Mouse (Mus musculus): ENCODE measurements at regions not wholly inside any gene's neighbourhood (a gene's known extent, or its start where the extent isn't known, plus 50 kb on each side); places are given as distances from the start of the nearest gene placed in this dataset.

DNA sequence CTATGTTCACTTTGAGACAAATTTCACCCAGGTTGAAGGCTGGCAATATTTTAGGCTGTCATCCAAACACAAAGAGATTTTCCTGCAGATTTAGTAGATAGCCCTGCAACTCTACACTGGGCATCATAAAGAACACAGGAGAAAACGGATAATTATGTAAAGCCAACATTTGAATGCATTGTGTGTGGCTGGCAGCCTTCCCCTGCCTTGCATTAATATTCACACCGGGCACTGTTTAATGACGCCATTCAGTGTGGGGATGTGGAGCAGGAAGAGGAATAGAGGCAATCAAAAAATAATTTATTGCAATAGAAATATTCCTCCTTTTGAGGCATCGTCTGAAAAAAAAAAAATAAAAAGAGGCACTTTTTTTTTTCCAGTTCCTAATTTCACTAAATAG, 105.7 kb downstream of the Samd5 start:
- DNase-seq = no peak

- no peak for DNase-seq
These were observed 117.4 kb downstream of the Samd5 start for GRCm38 (mm10) chr10:9557517-9558065.

DNA sequence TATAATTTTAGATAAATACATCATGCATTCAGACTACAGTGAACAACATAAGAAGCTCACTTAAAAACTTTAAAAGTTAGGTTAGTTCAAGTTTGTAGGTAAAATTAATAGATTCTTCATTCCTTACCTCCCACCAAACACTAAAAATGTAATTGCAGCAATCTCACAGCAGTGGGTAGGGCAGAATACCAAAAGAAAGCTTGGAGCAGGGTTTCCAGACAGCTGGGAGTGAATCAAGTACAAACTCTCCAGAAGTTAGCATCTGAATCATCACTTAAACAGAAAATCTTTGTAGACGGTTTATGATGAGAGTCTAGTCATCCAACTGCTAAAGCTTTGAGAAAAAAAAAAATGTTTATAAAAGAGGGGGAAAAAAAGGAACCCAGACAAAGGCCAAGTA, 117.9 kb downstream of the Samd5 start:
- no peak for DNase-seq

DNA sequence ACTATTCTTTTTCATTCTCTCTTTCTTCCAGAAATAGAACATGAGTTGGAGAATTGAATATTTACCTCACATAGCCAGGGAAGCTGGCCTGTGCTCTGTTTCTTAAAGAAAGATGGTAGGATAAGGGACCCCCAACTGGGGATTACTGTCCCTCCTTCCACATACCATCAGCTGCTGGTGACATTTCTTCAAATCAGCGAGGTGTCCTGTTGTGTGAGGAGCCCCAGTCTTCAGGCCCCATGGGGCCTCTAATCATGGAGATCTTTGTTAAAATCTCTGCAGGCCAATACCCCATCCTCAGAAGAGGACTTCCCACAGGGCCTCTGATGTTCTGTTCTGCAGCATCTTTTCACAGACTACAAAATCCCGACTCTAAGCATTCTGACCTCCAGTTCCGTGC, 121.1 kb downstream of the Samd5 start:
- DNase-seq = no peak

- DNase-seq = no peak
These were observed 124.9 kb downstream of the Samd5 start for GRCm38 (mm10) chr10:9549913-9550709.

DNA sequence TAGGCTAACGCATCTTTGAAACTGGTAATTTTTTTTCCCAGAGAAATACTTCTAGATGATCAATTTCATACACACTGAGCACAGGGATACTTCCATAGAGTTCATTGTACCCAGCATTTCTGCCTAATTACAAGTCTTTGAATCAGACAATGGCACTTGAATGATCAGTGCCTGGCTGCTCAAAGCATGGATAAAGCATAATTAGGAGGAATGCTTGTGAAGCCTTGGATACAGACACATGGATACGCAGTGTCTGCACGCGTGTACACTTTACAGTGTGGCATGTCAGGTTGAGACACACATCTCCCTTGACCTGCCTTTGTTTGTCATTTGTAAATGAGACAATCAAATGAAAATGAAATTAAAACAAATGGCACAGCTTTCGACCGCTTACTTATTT, 129.2 kb downstream of the Samd5 start:
- no peak for DNase-seq

DNA sequence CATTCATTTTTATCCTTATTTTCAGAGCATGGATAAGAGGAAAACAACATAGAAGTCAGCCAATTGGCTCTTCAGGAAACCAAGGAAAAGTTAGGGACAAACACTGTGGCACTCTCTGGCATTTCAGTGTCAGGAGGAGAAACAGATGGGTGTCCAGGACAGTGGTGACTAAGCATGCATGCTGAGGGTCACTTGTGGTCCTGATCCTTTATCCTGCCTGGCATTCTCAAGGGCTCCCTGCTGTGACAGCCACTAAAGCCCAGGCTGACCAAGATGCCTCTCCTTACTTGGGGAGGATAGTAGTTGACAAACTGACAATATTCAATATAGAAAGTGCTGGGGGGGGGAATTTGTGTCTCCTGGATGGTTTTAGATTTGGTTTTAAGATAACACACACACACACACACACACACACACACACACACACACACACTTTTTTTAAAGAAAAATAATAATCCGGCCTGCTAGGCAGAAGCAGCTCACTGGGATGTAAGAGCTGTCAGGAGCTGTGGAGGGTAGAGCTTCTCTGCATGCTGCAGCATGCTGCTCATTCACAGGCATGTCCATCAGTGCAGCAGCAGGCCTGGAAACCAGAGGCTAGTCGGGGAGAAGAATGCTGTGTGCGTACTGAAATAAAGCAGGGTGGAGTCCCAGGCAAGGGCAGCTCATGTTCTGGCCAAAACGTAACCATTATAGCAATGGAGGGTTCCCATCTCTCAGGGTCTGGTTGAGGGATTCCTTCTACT, 130.8 kb downstream of the Samd5 start:
- no peak for DNase-seq

GRCm38 (mm10) chr10:9541579-9541978, 133.4 kb downstream of the Samd5 start:
- DNase-seq = no peak

GRCm38 (mm10) chr10:9537686-9538085, 137.3 kb downstream of the Samd5 start:
- DNase-seq = no peak

- DNase-seq = no peak
These were observed 140.5 kb downstream of the Samd5 start for GRCm38 (mm10) chr10:9534552-9534951.

GRCm38 (mm10) chr10:9533283-9533682, 141.7 kb downstream of the Samd5 start:
- DNase-seq = no peak

DNA sequence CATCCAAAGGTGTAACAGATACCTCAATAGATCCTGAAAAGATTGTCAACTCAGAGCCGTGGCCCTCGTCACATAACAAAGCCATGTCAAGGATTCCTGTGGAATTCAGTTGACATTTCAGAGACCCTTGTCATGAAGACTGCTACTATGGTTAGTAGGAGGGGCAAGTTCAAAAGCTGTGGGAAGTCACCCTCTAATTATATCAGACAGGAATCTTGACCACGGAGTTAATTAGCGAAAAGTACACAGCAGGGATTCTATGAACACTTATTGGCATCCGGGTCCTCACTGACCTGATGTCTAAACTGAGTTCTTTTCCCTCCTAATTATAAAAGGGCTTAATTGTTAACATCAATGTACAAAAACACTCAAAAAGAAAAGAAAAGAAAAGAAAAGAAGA, 143.1 kb downstream of the Samd5 start:
- no peak for DNase-seq

DNA sequence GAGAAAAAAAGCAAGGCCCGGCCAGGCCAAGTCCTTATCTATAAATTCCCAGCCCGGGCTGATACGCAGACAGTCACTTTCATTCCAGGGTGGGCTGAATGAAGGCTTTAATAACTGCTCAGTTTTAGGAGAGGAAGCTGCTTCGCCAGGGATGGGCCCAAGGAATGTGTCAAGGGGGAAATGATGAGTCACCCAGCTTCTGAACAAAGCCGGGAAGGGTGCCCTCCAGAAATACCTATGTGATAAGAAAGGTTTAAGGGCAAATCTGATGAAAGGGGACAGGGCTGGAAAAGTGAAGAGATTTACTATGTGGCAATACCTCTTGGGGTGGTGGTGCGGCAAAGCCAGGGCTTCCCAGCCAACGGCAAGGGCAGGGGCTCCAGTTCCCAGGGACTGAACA, 145.6 kb downstream of the Samd5 start:
- DNase-seq = no peak

- no peak for DNase-seq
These were observed 146.9 kb downstream of the Samd5 start for GRCm38 (mm10) chr10:9528066-9528465.

GRCm38 (mm10) chr10:9509764-9510390, 165.1 kb downstream of the Samd5 start:
- DNase-seq = no peak

DNA sequence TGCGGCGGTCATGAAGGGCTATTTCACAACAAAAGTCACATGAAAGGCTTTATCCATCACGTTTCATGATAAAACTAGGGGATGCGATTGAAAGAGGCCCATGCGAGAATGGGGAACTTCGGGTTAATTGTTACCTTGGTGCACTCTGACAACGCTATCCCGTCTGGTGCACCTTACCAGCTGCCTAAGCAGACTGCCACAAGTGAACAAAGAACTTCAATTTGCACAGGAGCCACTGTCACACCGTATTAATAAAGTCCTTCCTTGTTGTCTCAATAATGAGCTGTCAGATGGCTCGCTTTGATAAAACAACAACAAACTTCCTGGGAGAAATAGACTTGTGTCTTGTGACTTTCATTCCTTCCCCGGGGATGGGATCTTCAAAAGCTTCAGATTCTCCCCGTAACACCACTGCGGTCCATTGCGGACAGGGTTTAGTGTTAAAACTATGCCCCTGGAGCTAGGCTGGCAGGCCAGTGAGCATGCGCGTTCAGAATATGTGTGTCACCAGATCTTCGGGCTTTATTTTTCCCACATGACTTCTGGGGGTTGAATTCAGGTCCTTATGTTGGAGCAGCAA, 165.8 kb downstream of the Samd5 start:
- DNase-seq = no peak

DNA sequence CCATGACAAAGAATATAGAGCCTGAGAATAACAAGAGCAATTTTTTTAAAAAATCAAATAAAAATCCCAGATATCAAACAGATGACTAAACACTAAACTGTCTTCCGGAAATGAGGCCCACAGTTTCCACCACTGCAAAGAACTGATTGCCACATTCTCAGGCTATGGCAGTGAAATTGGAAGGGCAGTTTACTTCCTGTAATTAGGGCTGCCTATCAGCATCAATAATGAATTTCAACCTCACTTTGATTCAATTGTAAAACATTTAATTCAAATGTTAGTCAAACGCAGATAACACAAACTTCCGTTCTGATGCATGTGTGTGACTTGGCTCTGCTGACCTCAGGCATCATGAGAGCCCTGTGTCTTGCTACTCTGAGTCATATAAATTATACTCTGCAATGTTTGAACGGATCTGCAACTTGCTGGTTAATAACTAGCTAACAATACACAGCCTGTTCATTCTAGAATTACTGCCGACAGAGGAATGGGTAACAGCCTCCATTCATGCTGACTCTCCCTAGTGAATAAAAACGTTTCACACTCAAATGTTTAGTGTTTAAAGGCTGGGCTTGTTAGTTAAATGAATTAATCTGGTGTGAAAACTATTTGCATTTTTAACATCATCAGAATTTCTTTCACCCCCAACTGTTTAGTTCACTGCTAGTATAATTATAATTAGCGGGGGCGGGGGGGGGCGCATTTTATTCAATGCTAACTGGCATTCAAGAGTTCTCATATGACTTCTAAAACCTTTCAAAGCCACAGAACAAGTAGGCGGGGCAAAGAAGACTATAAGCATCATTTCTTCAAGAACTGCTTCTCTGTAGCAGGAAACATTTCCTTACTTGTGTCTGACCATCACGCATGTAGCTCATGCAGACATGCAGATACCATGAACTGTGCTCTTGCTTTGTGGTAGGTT, 171.2 kb downstream of the Samd5 start:
- no peak for DNase-seq

GRCm38 (mm10) chr10:9498550-9498949, 176.5 kb downstream of the Samd5 start:
- no peak for DNase-seq

- DNase-seq = no peak
These were observed 178.0 kb downstream of the Samd5 start for GRCm38 (mm10) chr10:9497021-9497420.

DNA sequence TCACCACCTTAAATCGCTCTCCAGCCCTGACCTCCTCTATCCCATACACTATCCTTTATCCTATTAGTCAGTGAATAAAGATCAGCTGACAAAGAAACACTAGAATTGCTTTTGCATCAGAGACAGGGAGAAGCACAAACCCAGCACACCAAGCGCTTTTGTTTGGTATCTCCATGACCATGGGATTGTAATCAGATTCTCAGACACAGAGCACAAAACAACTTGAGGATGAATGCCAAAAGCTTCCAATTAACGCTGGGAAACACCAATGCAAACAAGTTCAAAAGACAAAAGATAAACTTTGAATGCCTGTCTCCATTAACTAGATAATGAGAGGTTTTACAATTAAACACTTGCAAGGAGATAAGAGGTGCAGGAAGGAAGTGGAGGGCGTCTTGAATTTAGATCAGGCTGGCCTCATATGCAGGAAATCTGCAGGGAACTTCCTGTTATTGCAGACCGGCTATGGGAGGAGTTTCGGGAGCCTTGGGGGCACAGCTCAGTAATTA, 179.8 kb downstream of the Samd5 start:
- DNase-seq = no peak

GRCm38 (mm10) chr10:9490416-9490815, 184.6 kb downstream of the Samd5 start:
- no peak for DNase-seq

DNA sequence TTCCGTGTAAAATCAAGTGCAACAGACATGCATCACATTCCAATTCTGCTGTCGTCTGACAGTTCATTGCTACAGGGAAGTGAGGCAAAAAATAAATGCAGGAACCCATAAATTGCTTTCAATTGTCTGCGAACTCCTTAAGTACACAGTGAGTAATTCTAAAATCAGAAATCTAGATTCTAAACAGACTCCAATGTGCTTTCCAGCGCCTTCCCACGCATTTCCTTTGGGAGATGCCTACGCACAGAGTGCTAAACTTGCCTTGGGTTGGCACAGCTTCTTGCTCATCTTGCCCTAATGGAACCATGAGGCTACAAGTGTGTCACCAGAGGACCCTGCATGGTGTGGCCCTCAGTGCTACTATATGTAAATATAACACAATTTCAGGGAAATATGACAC, 212.6 kb downstream of the Samd5 start:
- no peak for DNase-seq

All from thymus, adult 18-20 months (tissue).